Mouse (Mus musculus) brown adipose tissue, adult 24 weeks (tissue): ENCODE measurements around the gene Ccdc122. TPM values are rescaled to one million over a fixed set of nuclear protein-coding genes. Genes with fewer than 3 reads are reported as not detected.
"Not testable (repeated sequence)": the region's sequence is repeated elsewhere in the genome, so short reads cannot be mapped to it uniquely, and the experiment has no call there.

Experiments
- H3K27ac ChIP-seq: fragments of 200-500 bp; replicated peaks from 2 replicates; pipeline ENCODE4 v1.5.1; 2012; ENCODE audit warnings: low read depth, mild to moderate bottlenecking, low read length
- H3K4me1 ChIP-seq: fragments of 200-500 bp; 2 replicates; pipeline ENCODE4 v1.6.1; 2012; ENCODE audit warnings: low read length, mixed read lengths; ENCODE audit not compliant: control insufficient read depth, insufficient read depth, insufficient read length
- H3K4me3 ChIP-seq: fragments of 200-500 bp; 2 replicates; pipeline ENCODE4 v1.5.1; 2012; ENCODE audit warnings: low read depth, mild to moderate bottlenecking, low read length, moderate library complexity; ENCODE audit not compliant: insufficient read depth
- polyA plus RNA-seq: library from polyadenylated mRNA; stranded (reverse); fragments of >200 nt; gene quantifications from 2 replicates; pipeline ENCODE4 v1.2.4, GENCODE M21; 2012; ENCODE audit not compliant: missing spikeins, insufficient read depth, insufficient read length

Gene Ccdc122
- polyA plus RNA-seq, 1 experiment: 16.3 TPM

- Histone ChIP-seq H3K27ac (peak overlapping the region; percentile 31), H3K4me3 (peak overlapping the region; percentile 97), H3K4me1 (no peaks in the 10 kb centered on the region)
Measured at GRCm38 (mm10) chr14:77037330-77037729, 758 bp downstream of the Ccdc122 start.

GRCm38 (mm10) chr14:77037832-77038425 lies 1.4 kb downstream of the Ccdc122 start:
- H3K27ac ChIP-seq: no peak overlapping the region
- H3K4me3 ChIP-seq: no peak overlapping the region
- no peaks in the 10 kb centered on the region for H3K4me1 ChIP-seq

GRCm38 (mm10) chr14:77053288-77053687 lies 16.7 kb downstream of the Ccdc122 start:
- H3K4me3 ChIP-seq: no peak overlapping the region
- H3K4me1 ChIP-seq: no peaks in the 10 kb centered on the region
- no peak overlapping the region for H3K27ac ChIP-seq

- Histone ChIP-seq H3K4me1 (no peaks in the 10 kb centered on the region), H3K27ac (no peak overlapping the region), H3K4me3 (no peak overlapping the region)
Measured at GRCm38 (mm10) chr14:77069361-77069760, 32.8 kb downstream of the Ccdc122 start.

- Histone ChIP-seq H3K4me1 (no peaks in the 10 kb centered on the region), H3K4me3 (no peak overlapping the region), H3K27ac (no peak overlapping the region)
Measured at GRCm38 (mm10) chr14:77081248-77081647, 44.7 kb downstream of the Ccdc122 start.

GRCm38 (mm10) chr14:77100285-77100684 lies 63.7 kb downstream of the Ccdc122 start:
- H3K4me3 ChIP-seq: no peak overlapping the region

GRCm38 (mm10) chr14:77110622-77111021 lies 74.0 kb downstream of the Ccdc122 start:
- not testable (repeated sequence) for H3K27ac ChIP-seq, H3K4me1 ChIP-seq, H3K4me3 ChIP-seq

More at GRCm38 (mm10) chr14:77100285-77100684, 63.7 kb downstream of the Ccdc122 start:
- H3K4me1 ChIP-seq: no peaks in the 10 kb centered on the region
- no peak overlapping the region for H3K27ac ChIP-seq

- no peak overlapping the region for H3K4me3 ChIP-seq
- no peak overlapping the region for H3K27ac ChIP-seq
- no peaks in the 10 kb centered on the region for H3K4me1 ChIP-seq
Measured at GRCm38 (mm10) chr14:77130612-77131011, 94.0 kb downstream of the Ccdc122 start.

GRCm38 (mm10) chr14:77136936-77137335 lies 100.4 kb downstream of the Ccdc122 start:
- no peak overlapping the region for H3K27ac ChIP-seq
- H3K4me3 ChIP-seq: no peak overlapping the region
- H3K4me1 ChIP-seq: no peaks in the 10 kb centered on the region

GRCm38 (mm10) chr14:77141324-77142282 lies 105.0 kb downstream of the Ccdc122 start:
- Histone ChIP-seq H3K4me3 (no peak overlapping the region), H3K4me1 (no peaks in the 10 kb centered on the region), H3K27ac (no peak overlapping the region)

- Histone ChIP-seq H3K27ac (no peak overlapping the region), H3K4me1 (no peaks in the 10 kb centered on the region)
Measured at GRCm38 (mm10) chr14:77145103-77145502, 108.5 kb downstream of the Ccdc122 start.

GRCm38 (mm10) chr14:77147635-77148034 lies 111.1 kb downstream of the Ccdc122 start:
- no peak overlapping the region for H3K27ac ChIP-seq
- H3K4me3 ChIP-seq: no peak overlapping the region
- H3K4me1 ChIP-seq: no peaks in the 10 kb centered on the region

More at GRCm38 (mm10) chr14:77145103-77145502, 108.5 kb downstream of the Ccdc122 start:
- no peak overlapping the region for H3K4me3 ChIP-seq

GRCm38 (mm10) chr14:77150556-77150955 lies 114.0 kb downstream of the Ccdc122 start:
- no peak overlapping the region for H3K4me3 ChIP-seq
- H3K27ac ChIP-seq: no peak overlapping the region
- no peaks in the 10 kb centered on the region for H3K4me1 ChIP-seq

GRCm38 (mm10) chr14:77151431-77151830 lies 114.9 kb downstream of the Ccdc122 start:
- no peak overlapping the region for H3K27ac ChIP-seq
- H3K4me3 ChIP-seq: no peak overlapping the region
- no peaks in the 10 kb centered on the region; the same call in 1 of the 2 replicates for H3K4me1 ChIP-seq

- H3K4me3 ChIP-seq: peak within 1 kb of the TSS; percentile 61
- H3K27ac ChIP-seq: no peak within 1 kb of the TSS
- no peaks in the 10 kb centered on the region; the same call in 1 of the 2 replicates for H3K4me1 ChIP-seq
Measured at GRCm38 (mm10) chr14:77156222-77156910, 119.8 kb downstream of the Ccdc122 start, which contains the start of gene Enox1. Enox1 (plus strand) TSS chr14:77156763.
